24 mouse cellular contexts compared by ENCODE assay signal in the genomic region with DNA sequence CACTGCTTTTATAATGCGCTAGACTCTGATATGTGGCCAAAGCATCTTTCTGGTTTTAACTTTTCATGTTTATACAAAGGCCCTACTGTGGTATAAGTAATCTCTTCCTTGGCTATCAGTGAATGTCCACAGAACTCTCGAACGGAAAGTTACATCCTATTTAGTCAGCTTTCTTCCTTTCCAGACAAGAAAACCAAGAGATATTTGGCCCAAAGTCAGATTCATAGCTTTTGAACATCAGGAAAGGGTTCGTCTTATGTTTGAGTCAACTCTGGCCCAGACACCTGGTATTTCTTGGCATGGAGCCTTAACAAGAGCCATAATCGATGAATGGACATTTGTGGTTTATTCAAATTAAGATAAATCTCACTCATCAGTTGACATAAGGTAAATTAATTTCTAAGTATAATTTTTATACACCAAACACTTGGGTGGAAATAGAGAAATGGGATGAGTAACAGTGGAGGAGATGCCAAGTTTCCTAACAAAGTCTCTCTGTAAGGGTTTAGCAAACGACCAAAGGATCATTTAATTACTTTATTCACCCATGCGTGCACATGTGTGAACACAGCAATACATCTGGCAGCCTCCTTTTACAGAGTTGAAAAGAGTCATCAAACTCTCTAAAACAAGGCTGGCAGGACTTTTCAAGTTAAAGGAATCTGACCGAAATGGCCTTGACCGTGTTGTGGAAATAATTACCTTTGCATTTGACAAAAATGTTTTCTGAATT.
A peak's percentile ranks its signal among the peaks of the same experiment; 100 is the strongest.
DNase-seq lines count a peak whose midpoint lies in the region; ATAC-seq and TF ChIP-seq lines count a peak whose summit lies in the region.
"Had no signal": no experiment of that assay in that cellular context is flagged by ENCODE, and none has a peak within 500 bp of the region (broad histone marks: within the 10 kb centered on the region; RNA-seq: fewer than 3 reads in every experiment).

No protein-coding gene starts in this region.

- no peaks in the 10 kb centered on the region for H3K36me3 ChIP-seq in embryonic facial prominence, embryonic 14.5 days (ENCODE audit: control insufficient read depth, insufficient read depth, low read length)
- no peaks in the 10 kb centered on the region for H3K36me3 ChIP-seq in embryonic facial prominence, embryonic 10.5 days (replicated peaks)
- no peaks in the 10 kb centered on the region for H3K36me3 ChIP-seq in hindbrain, postnatal 0 days (ENCODE audit: insufficient read depth, low read length)
- no peaks in the 10 kb centered on the region for H3K36me3 ChIP-seq in hindbrain, embryonic 10.5 days
- H3K36me3 ChIP-seq: embryonic facial prominence, embryonic 12.5 days; heart, embryonic 15.5 days; limb, embryonic 13.5 days; liver, embryonic 15.5 days; midbrain, embryonic 15.5 days had no signal

- no peak for TF ChIP-seq CTCF in hindbrain, postnatal 0 days (IDR thresholded peaks at IDR 0.05; ENCODE audit: low read depth)

- H3K9ac ChIP-seq in embryonic facial prominence, embryonic 14.5 days (ENCODE audit: low read depth, low read length) = no peak overlapping the region
- no peak overlapping the region for H3K9ac ChIP-seq in hindbrain, postnatal 0 days (replicated peaks; ENCODE audit: low read length)
- H3K9ac ChIP-seq: embryonic facial prominence, embryonic 12.5 days; heart, embryonic 15.5 days; limb, embryonic 13.5 days; liver, embryonic 15.5 days; midbrain, embryonic 15.5 days had no signal

- H3K9me3 ChIP-seq in embryonic facial prominence, embryonic 14.5 days (ENCODE audit: control insufficient read depth, low read length) = no peaks in the 10 kb centered on the region
- H3K9me3 ChIP-seq in embryonic facial prominence, embryonic 10.5 days = no peaks in the 10 kb centered on the region
- no peaks in the 10 kb centered on the region for H3K9me3 ChIP-seq in hindbrain, postnatal 0 days (ENCODE audit: low read length)
- no peaks in the 10 kb centered on the region for H3K9me3 ChIP-seq in hindbrain, embryonic 10.5 days
- H3K9me3 ChIP-seq: embryonic facial prominence, embryonic 12.5 days; heart, embryonic 15.5 days; limb, embryonic 13.5 days; liver, embryonic 15.5 days; midbrain, embryonic 15.5 days had no signal

- WGBS in embryonic facial prominence, embryonic 14.5 days = 66% methylated on average over 9 of the region's 9 CpGs
- WGBS in embryonic facial prominence, embryonic 10.5 days = 80% methylated on average over 9 of the region's 9 CpGs
- WGBS in hindbrain, postnatal 0 days = 46% methylated on average over 9 of the region's 9 CpGs
- 77% methylated on average over 9 of the region's 9 CpGs for WGBS in hindbrain, embryonic 10.5 days

- H3K4me1 ChIP-seq in embryonic facial prominence, embryonic 14.5 days (ENCODE audit: control insufficient read depth, insufficient read depth, low read length) = peaks cover 10% of the 10 kb centered on the region; the same call in 1 of the 2 replicates
- peaks cover 10% of the 10 kb centered on the region for H3K4me1 ChIP-seq in embryonic facial prominence, embryonic 10.5 days
- H3K4me1 ChIP-seq in hindbrain, postnatal 0 days (ENCODE audit: insufficient read depth, low read length) = no peaks in the 10 kb centered on the region
- peaks cover 11% of the 10 kb centered on the region for H3K4me1 ChIP-seq in hindbrain, embryonic 10.5 days (replicated peaks)
- H3K4me1 ChIP-seq: liver, embryonic 15.5 days; midbrain, embryonic 15.5 days had no signal

- H3K4me2 ChIP-seq in embryonic facial prominence, embryonic 14.5 days (ENCODE audit: low read depth, low read length) = no peak overlapping the region
- H3K4me2 ChIP-seq in hindbrain, postnatal 0 days (ENCODE audit: low read depth, low read length) = no peak overlapping the region
- H3K4me2 ChIP-seq: embryonic facial prominence, embryonic 12.5 days; heart, embryonic 15.5 days; limb, embryonic 13.5 days; liver, embryonic 15.5 days; midbrain, embryonic 15.5 days had no signal

- no peak for ATAC-seq in embryonic facial prominence, embryonic 14.5 days (ENCODE audit: low read depth)
- no peak for ATAC-seq in hindbrain, postnatal 0 days
- ATAC-seq: activated CD4-positive, CD25-positive, alpha-beta regulatory T cell, adult 4 months; CD4-positive, CD25-positive, alpha-beta regulatory T cell, adult 4 months; intestine, postnatal 0 days; midbrain, embryonic 15.5 days had no signal

- H3K27ac ChIP-seq in embryonic facial prominence, embryonic 14.5 days (replicated peaks; ENCODE audit: low read depth, low read length) = no peak overlapping the region
- no peak overlapping the region for H3K27ac ChIP-seq in embryonic facial prominence, embryonic 10.5 days (replicated peaks)
- H3K27ac ChIP-seq in hindbrain, postnatal 0 days = no peak overlapping the region
- H3K27ac ChIP-seq in hindbrain, embryonic 10.5 days = no peak overlapping the region
- H3K27ac ChIP-seq: embryonic facial prominence, embryonic 12.5 days; gastrocnemius, adult 2 months; heart, embryonic 15.5 days; limb, embryonic 13.5 days; liver, embryonic 15.5 days; macrophage; midbrain, embryonic 15.5 days had no signal

- no peak overlapping the region for H3K4me3 ChIP-seq in embryonic facial prominence, embryonic 14.5 days (ENCODE audit: low read depth, low read length)
- H3K4me3 ChIP-seq in embryonic facial prominence, embryonic 10.5 days = no peak overlapping the region
- H3K4me3 ChIP-seq in hindbrain, postnatal 0 days (ENCODE audit: low read length) = no peak overlapping the region
- H3K4me3 ChIP-seq in hindbrain, embryonic 10.5 days = no peak overlapping the region
- H3K4me3 ChIP-seq: embryonic facial prominence, embryonic 12.5 days; gastrocnemius, adult 2 months; heart, embryonic 15.5 days; limb, embryonic 13.5 days; liver, embryonic 15.5 days; midbrain, embryonic 15.5 days had no signal

- no peaks in the 10 kb centered on the region for H3K27me3 ChIP-seq in embryonic facial prominence, embryonic 14.5 days (replicated peaks; ENCODE audit: control insufficient read depth, insufficient read depth, low read length)
- H3K27me3 ChIP-seq in embryonic facial prominence, embryonic 10.5 days (replicated peaks; ENCODE audit: low read depth, poor library complexity, severe bottlenecking) = no peaks in the 10 kb centered on the region
- no peaks in the 10 kb centered on the region for H3K27me3 ChIP-seq in hindbrain, postnatal 0 days (ENCODE audit: insufficient read depth, low read length)
- no peaks in the 10 kb centered on the region for H3K27me3 ChIP-seq in hindbrain, embryonic 10.5 days (ENCODE audit: insufficient read depth, poor library complexity, severe bottlenecking)
- H3K27me3 ChIP-seq: embryonic facial prominence, embryonic 12.5 days; heart, embryonic 15.5 days; limb, embryonic 13.5 days; liver, embryonic 15.5 days; midbrain, embryonic 15.5 days had no signal

- DNase-seq in embryonic facial prominence, embryonic 14.5 days (ENCODE audit: low spot score) = peak; percentile 37
- DNase-seq in embryonic facial prominence, embryonic 10.5 days (ENCODE audit: low spot score) = no peak
- DNase-seq in hindbrain, postnatal 0 days (ENCODE audit: low spot score) = peak; percentile 25
- no peak for DNase-seq in hindbrain, embryonic 10.5 days (ENCODE audit: low spot score)
- DNase-seq in MN1 (ENCODE audit: low spot score) = peak; percentile 74
- DNase-seq in fibroblast of lung, adult 2 months (ENCODE audit: low read depth) = peak; percentile 36
- DNase-seq in spleen, postnatal 36 days (ENCODE audit: low spot score in 2 of 2) = no peak
- no peak for DNase-seq in testis, postnatal 10 days (ENCODE audit: low spot score)
- DNase-seq: adrenal gland, postnatal 14 days; cerebellum, adult 9-10 months; gastrocnemius, adult 2 months; kidney, postnatal 25 days; layer of hippocampus, postnatal 36 days; right cerebral cortex, postnatal 25 days; thymus, postnatal 25 days had no signal

Comparison
In these comparisons a context has a peak if more than half of its experiments do, and no peak if none do; other contexts are left out.
1. DNase-seq: peak in embryonic facial prominence, embryonic 14.5 days (single experiment), hindbrain, postnatal 0 days (single experiment), MN1 (single experiment) and fibroblast of lung, adult 2 months (single experiment); none in embryonic facial prominence, embryonic 10.5 days (single experiment), hindbrain, embryonic 10.5 days (single experiment), spleen, postnatal 36 days (0 of 2) and testis, postnatal 10 days (single experiment).